Mouse (Mus musculus): ENCODE results near the gene Faf1.
A peak's percentile ranks its signal among the peaks of the same experiment; 100 is the strongest.

The Faf1 gene

GRCm38 (mm10) chr4:109904487-109904886 lies 228.1 kb downstream of the Faf1 start:
- DNase-seq (ENCODE audit: inconsistent ontology term), result no peak

GRCm38 (mm10) chr4:109929058-109929457 lies 252.7 kb downstream of the Faf1 start:
- DNase-seq (ENCODE audit: inconsistent ontology term), result no peak

GRCm38 (mm10) chr4:109930445-109930844 lies 254.1 kb downstream of the Faf1 start:
- DNase-seq (ENCODE audit: inconsistent ontology term), result no peak

GRCm38 (mm10) chr4:109930935-109931334 lies 254.5 kb downstream of the Faf1 start:
- DNase-seq (ENCODE audit: inconsistent ontology term), result no peak

GRCm38 (mm10) chr4:109936557-109936956 lies 260.2 kb downstream of the Faf1 start:
- DNase-seq (ENCODE audit: inconsistent ontology term), result no peak

GRCm38 (mm10) chr4:109939291-109939690 lies 262.9 kb downstream of the Faf1 start:
- no peak for DNase-seq (ENCODE audit: inconsistent ontology term)

- DNase-seq (ENCODE audit: inconsistent ontology term), result no peak
These were observed 269.2 kb downstream of the Faf1 start for GRCm38 (mm10) chr4:109945554-109945953.

- no peak for DNase-seq (ENCODE audit: inconsistent ontology term)
These were observed 272.9 kb downstream of the Faf1 start for GRCm38 (mm10) chr4:109949307-109949706.

- DNase-seq (ENCODE audit: inconsistent ontology term), result no peak
These were observed 277.1 kb downstream of the Faf1 start for GRCm38 (mm10) chr4:109953509-109953908.

GRCm38 (mm10) chr4:109960201-109960935 lies 284.0 kb downstream of the Faf1 start:
- peak; percentile 85 for DNase-seq (ENCODE audit: inconsistent ontology term)

GRCm38 (mm10) chr4:109963570-109964279 lies 287.3 kb downstream of the Faf1 start:
- no peak for DNase-seq (ENCODE audit: inconsistent ontology term)

GRCm38 (mm10) chr4:109969561-109969960 lies 293.2 kb downstream of the Faf1 start:
- no peak for DNase-seq (ENCODE audit: inconsistent ontology term)

GRCm38 (mm10) chr4:109973991-109974654 lies 297.7 kb downstream of the Faf1 start:
- DNase-seq (ENCODE audit: inconsistent ontology term), result no peak

- DNase-seq (ENCODE audit: inconsistent ontology term), result no peak
These were observed 298.4 kb downstream of the Faf1 start for GRCm38 (mm10) chr4:109974655-109975380.

- no peak for DNase-seq (ENCODE audit: inconsistent ontology term)
These were observed 299.2 kb downstream of the Faf1 start for GRCm38 (mm10) chr4:109975381-109976240.

GRCm38 (mm10) chr4:109976273-109977147 lies 300.1 kb downstream of the Faf1 start:
- DNase-seq (ENCODE audit: inconsistent ontology term), result no peak

GRCm38 (mm10) chr4:109977148-109978067 lies 301.0 kb downstream of the Faf1 start, which contains the start of gene Dmrta2:
Gene Dmrta2 (plus strand): TSS chr4:109978053.
- DNase-seq (ENCODE audit: inconsistent ontology term), result peak; percentile 71

- no peak for DNase-seq (ENCODE audit: inconsistent ontology term)
These were observed 301.9 kb downstream of the Faf1 start for GRCm38 (mm10) chr4:109978068-109978857.

Data from Muller cell, postnatal 12 days (primary cell).